Mouse (Mus musculus) kidney, adult 8-10 months (tissue): ENCODE data around the gene Ltb4r2.

Experiments
- DNase-seq, 2 experiments: peaks; one replicate each; pipeline ENCODE4 v3.0.0; 2022

The Ltb4r2 gene

DNA sequence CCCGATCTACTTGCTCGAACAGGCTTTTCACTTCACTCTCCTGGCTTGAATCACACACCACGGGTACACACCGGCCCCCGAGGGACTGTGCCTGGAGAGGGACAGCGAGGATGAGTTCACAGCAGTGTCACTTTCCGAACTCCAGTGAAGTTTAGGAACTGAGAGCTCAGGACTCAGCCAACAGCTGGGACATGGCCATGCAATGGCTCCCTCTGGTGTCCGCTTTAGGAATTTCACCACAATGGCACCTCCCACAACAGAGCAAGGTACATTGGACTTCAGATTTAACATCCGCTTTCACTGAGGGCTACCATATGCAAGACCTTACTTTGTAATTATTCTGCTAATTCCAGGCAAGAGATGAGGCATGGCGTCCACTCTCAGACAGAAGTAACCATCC is 17.5 kb upstream of the Ltb4r2 start:
- peak; percentile 84 to 94 for DNase-seq

DNA sequence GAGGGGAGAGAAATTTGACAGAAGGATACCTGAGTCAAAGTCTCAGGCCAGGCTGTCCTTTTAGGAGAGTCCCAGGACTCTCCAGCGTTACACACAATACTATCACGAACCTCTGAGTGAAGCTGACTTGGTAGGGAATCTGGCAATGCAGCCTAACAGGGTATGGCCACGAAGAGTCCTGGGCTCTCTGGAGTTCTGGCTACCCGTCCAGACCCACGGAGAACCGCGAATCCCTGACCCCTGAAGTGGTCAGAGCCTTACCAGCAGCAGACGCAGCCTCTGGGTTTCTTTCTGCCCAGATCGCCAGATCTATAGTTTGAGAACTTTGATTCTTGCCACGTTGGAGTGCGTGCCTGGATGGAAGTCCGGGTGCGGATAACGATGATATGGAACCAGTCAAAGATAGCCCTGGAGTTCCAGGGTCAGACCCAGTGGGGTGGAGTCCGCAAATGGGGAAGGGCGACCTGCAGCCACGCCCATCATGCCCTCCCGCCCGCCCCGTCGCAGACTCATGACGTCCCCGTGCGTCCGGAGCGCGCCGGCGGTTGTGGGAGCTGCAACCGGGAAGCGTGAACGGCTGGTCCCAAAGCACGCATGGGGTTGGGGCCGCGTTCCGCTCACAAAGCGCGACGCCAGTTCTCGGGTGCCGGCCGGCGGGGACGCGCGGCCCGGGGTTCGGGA is 15.9 kb upstream of the Ltb4r2 start, which contains the start of the genes Dhrs1 and Nop9:
Dhrs1 (minus strand) TSS at position 511 of the 681 bp plus-strand sequence.
Nop9 (plus strand) TSS at position 514 of the 681 bp plus-strand sequence.
- DNase-seq: peak; percentile 81 to 86

- no peak for DNase-seq
These were observed 15.4 kb upstream of the Ltb4r2 start for GRCm38 (mm10) chr14:55745861-55746237.

DNA sequence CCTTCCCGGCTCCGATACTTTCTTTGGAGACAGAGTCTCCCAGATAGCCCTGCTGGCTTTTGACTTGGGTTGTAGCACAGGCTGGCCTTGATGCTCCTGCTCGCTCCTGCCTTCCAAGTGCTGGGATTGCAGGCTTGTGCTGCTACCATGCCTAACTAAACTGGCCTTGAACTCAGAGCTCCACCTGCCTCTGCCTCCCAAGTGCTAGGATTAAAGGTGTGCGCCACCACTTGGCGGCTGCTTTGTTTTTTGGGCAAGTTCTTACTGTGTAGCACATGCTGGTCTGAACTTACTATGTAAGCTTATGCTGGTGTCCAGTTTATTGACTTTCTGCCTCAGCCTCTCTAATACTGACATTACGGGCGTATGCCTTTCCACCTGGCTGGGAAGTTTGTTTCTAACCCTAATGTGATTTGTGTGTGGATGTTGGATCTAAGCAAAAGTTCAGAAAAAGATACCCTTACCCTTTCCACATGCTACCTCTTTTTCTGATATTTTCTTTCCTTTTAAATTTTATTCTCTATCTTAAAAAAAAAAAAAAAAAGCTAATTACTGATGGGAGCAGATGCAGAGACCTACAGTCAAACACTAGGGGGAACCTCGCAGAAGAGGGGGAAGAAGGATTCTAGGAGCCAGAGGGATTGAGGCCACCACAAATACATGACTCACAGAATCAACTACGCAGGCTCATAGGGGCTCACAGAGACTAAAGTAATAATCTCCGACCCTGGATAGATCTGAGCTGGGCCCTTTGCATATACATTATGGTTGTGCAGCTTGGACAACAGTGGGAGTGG is 14.0 kb upstream of the Ltb4r2 start:
- DNase-seq: no peak

DNA sequence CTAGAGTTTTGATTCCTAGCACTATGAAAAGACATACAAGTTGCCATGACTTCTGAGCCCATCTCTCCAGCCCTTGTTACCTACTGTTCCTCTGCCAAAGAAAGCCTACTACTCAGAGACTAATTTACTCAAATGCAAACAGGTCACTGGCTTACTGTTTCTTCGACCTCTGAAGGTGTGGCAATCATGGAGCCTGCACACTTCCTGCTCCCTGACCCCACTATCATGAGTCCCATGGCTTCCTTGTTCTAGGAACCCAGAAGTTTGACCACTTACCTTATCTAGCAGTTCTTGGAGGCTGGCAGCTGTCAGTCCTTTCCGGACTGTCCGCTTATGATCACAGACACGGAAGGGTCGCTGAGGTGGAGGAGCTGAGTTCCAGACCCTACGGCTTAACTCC is 3.7 kb upstream of the Ltb4r2 start:
- DNase-seq: no peak

DNA sequence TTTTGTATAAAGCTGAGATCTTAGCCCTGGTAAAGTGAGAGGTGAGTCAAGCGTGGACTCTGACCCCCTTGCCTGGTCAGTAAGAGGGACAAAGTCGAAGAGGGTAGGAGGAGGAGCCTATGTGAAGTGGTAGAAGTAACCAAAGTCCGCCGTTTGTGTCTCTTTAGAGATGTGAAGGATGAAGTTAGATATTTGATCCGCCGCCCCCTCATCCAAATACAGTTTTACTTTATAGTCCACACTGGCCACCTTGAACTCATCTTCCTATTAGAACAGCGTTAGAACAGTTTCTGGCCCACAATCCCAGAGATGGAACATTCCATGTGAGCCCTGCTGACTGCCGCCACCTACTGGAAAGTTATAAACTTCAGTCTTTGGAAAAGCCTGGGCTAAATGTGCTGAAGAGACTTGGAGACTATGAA is 2.9 kb upstream of the Ltb4r2 start, which contains the start of gene Cideb:
Cideb (minus strand) TSS at position 96 of the 422 bp plus-strand sequence.
- DNase-seq: peak; percentile 84 to 90

GRCm38 (mm10) chr14:55760156-55760555 is 1.1 kb upstream of the Ltb4r2 start:
- DNase-seq: peak; percentile 89 to 95

GRCm38 (mm10) chr14:55762001-55762821 is 983 bp downstream of the Ltb4r2 start:
- peak in 1 of 2 experiments; percentile 28 for DNase-seq

DNA sequence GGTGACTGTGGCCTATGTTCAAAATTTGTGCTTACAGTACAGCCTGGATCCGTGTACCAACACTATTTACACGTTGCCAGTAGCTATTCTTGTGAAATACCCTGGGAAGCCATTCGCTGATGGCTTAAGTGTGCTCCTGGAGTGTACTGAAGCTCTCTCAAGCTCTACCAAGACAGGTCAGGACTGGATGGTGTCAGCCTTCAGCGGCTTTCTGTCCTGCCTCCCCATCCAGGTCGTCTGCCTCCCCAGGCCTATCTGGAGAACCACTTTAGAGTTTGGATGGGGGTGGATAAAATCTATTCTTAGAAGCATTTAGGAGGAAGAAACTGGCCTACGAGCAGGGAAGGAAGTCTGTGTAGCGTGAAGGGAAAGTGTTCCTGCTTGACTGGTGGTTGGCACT is 1.9 kb downstream of the Ltb4r2 start:
- DNase-seq: no peak

DNA sequence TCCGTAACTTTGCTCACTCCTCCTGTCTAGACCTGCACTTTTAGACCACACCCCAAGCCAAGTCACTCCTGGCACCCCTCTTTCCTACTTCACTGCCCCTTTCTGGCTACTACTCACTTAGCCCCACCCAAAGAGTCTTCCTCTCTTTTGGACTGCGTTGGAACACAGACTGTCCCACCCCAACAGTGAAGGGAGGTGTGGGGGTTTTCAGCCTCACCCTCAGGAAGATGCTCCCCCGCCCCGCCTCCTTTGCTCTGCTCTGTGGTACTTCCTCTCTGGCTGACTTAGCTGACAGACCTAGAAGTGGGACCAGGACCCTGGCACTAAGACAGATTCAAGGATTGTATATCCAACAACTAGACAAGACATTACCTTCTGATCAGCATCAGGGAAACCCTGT is 4.5 kb downstream of the Ltb4r2 start, which contains the start of gene Ltb4r1:
Ltb4r1 (plus strand) TSS at position 267 of the 400 bp plus-strand sequence.
- no peak for DNase-seq

GRCm38 (mm10) chr14:55767519-55768414 is 6.5 kb downstream of the Ltb4r2 start:
- DNase-seq: peak; percentile 61 to 77

DNA sequence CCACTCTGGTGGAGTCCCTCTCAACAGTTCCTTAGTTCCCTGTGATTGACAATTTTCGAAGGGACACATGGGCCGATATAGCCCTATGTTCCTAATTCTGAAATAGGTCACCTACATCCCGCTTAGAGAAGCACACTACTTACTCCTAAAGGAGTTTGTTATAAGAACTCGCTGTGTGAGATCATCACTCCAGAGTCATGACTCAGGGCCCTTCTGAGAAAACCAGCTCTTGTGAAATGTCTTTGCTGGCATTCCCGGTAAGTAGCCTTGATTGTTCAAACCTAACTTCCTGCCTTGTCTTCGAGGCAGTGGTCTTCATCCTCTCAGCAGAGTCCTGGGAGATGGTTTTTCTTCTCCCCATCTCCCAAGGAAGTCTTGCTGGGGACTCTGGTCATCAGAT is 7.3 kb downstream of the Ltb4r2 start:
- DNase-seq: no peak

DNA sequence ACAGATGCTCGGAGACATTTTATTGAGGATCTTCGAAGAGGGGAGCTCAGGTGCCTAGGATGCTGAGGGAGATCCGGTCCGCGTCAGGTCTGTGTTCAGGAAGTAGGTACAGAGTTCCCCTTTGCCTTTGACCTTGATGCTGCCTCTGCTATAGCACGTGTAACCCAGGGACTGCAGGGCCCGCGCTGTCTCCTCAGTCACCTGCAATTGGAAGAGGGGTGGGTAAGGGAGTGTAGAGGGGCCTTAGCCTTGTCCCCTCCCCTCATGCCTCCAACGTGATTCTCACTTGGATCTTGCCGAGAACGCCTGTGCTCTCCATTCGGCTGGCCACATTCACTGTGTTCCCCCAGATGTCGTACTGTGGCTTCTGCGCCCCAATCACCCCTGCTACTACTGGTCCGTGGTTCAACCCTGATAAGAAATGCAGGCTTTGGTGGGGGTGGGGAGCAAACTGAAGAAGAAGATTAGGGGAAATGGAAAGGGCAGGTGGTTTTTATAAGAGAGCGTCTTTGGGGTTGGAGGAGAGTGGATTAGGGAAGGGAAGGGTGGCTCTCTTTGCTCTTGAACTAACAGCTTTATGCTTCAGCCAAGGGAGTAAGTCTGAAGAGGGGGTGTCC is 8.0 kb downstream of the Ltb4r2 start:
- no peak for DNase-seq

GRCm38 (mm10) chr14:55776711-55777110 is 15.5 kb downstream of the Ltb4r2 start:
- no peak for DNase-seq

- no peak for DNase-seq
These were observed 15.9 kb downstream of the Ltb4r2 start for GRCm38 (mm10) chr14:55777176-55777575.

GRCm38 (mm10) chr14:55777806-55778205 is 16.6 kb downstream of the Ltb4r2 start:
- no peak for DNase-seq

GRCm38 (mm10) chr14:55778686-55779085 is 17.5 kb downstream of the Ltb4r2 start:
- no peak for DNase-seq

DNA sequence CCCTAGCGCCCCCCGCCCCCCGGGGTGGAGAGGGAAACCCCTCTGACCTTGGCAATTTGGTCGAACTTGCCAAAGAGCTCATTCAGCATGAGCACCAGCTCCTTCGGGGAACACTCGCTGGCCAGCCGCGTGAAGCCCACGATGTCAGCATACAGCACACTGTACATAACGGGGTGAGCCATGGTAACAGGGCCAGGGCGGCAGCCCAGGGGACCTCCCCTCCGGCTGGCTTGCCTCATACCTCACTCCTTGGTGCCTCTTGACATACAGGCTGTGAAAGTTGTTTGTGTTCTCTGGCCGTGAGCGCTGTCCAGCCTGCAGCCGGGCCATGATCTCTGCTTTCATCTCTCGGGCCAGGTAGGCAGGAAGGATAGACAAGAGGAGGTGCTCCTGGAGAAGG is 18.4 kb downstream of the Ltb4r2 start:
- no peak for DNase-seq

- DNase-seq: no peak
These were observed 19.5 kb downstream of the Ltb4r2 start for GRCm38 (mm10) chr14:55780736-55781135.

DNA sequence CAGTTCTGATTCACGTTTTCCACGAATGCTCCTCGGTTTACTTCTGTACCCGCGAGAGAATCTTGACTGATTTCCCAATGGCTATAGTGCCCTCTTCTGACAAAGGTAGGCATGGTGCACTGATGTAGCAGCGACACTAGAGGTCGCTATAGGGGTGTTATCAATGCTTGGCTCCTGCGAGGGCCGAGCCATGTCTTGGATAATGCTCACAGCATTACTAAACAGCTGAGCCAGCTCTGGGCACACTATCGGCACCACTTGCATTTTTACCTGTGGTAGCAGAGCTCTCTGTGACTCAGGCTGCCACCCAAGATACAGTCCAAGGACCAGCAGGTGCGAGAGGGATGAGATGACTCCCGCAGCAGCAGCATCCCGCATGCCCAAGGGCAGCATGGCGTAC is 20.1 kb downstream of the Ltb4r2 start:
- DNase-seq: peak; percentile 62 to 73

- DNase-seq: no peak
These were observed 21.2 kb downstream of the Ltb4r2 start for GRCm38 (mm10) chr14:55782361-55782960.
